ENCODE assay signal across 13 mouse cellular contexts in genomic region chr1:127531723-127532122, GRCm38 (mm10).
DNase-seq lines count a peak whose midpoint lies in the region; ATAC-seq and TF ChIP-seq lines count a peak whose summit lies in the region.
"Had no signal": no experiment of that assay in that cellular context is flagged by ENCODE, and none has a peak within 500 bp of the region (broad histone marks: within the 10 kb centered on the region; RNA-seq: fewer than 3 reads in every experiment).

No protein-coding gene starts in this region.

- H3K9ac ChIP-seq in kidney, embryonic 14.5 days (ENCODE audit: low read depth, low read length) = no peak overlapping the region
- H3K9ac ChIP-seq in forebrain, embryonic 12.5 days = no peak overlapping the region
- H3K9ac ChIP-seq in forebrain, postnatal 0 days = no peak overlapping the region
- no peak overlapping the region for H3K9ac ChIP-seq in midbrain, embryonic 12.5 days (replicated peaks)
- H3K9ac ChIP-seq: liver, embryonic 14.5 days had no signal

- H3K4me2 ChIP-seq in kidney, embryonic 14.5 days (replicated peaks; ENCODE audit: low read depth, low read length) = no peak overlapping the region
- H3K4me2 ChIP-seq in forebrain, embryonic 12.5 days = peak overlapping the region; percentile 10
- H3K4me2 ChIP-seq in forebrain, postnatal 0 days (ENCODE audit: low read depth) = 0 out of 2 replicates have a peak overlapping the region, but pooled peaks have one; percentile 10
- no peak overlapping the region; the same call in 1 of the 2 replicates for H3K4me2 ChIP-seq in midbrain, embryonic 12.5 days (replicated peaks)

- H3K9me3 ChIP-seq in kidney, embryonic 14.5 days (ENCODE audit: control insufficient read depth, low read length) = no peaks in the 10 kb centered on the region
- H3K9me3 ChIP-seq in forebrain, embryonic 12.5 days = no peaks in the 10 kb centered on the region
- no peaks in the 10 kb centered on the region for H3K9me3 ChIP-seq in forebrain, postnatal 0 days (ENCODE audit: low read length)
- no peaks in the 10 kb centered on the region for H3K9me3 ChIP-seq in midbrain, embryonic 12.5 days

- no peaks in the 10 kb centered on the region for H3K36me3 ChIP-seq in kidney, embryonic 14.5 days (ENCODE audit: control insufficient read depth, insufficient read depth, low read length)
- H3K36me3 ChIP-seq in forebrain, embryonic 12.5 days (replicated peaks) = no peaks in the 10 kb centered on the region
- no peaks in the 10 kb centered on the region for H3K36me3 ChIP-seq in forebrain, postnatal 0 days (ENCODE audit: insufficient read depth)
- no peaks in the 10 kb centered on the region for H3K36me3 ChIP-seq in midbrain, embryonic 12.5 days

- no peak for DNase-seq in kidney, postnatal 14 days
- DNase-seq in forebrain, postnatal 0 days = no peak
- DNase-seq in right cerebral cortex, postnatal 4 days = no peak
- DNase-seq in urinary bladder, postnatal 10 days (ENCODE audit: low spot score) = no peak
- DNase-seq in adrenal gland, adult (ENCODE audit: inconsistent age in 2 of 2, low spot score in 1 of 2) = no peak
- DNase-seq: B cell, adult 2 months; right cerebral cortex, postnatal 25 days; thymus, adult 18-20 months had no signal

- WGBS in kidney, embryonic 14.5 days = 57% methylated on average over 5 of the region's 5 CpGs
- 61% methylated on average over 5 of the region's 5 CpGs for WGBS in forebrain, embryonic 12.5 days
- 50% methylated on average over 5 of the region's 5 CpGs for WGBS in forebrain, postnatal 0 days
- WGBS in midbrain, embryonic 12.5 days = 78% methylated on average over 5 of the region's 5 CpGs

- no peak overlapping the region for H3K27ac ChIP-seq in kidney, embryonic 14.5 days (ENCODE audit: low read depth, low read length)
- peak overlapping the region; percentile 84 for H3K27ac ChIP-seq in forebrain, embryonic 12.5 days
- H3K27ac ChIP-seq in forebrain, postnatal 0 days (ENCODE audit: low read depth, low read length) = no peak overlapping the region
- H3K27ac ChIP-seq in midbrain, embryonic 12.5 days (replicated peaks) = peak overlapping the region; percentile 76
- H3K27ac ChIP-seq: liver, embryonic 14.5 days had no signal

- H3K4me1 ChIP-seq in kidney, embryonic 14.5 days (ENCODE audit: control insufficient read depth, insufficient read depth, low read length) = peaks cover 18% of the 10 kb centered on the region; the same call in 1 of the 2 replicates
- H3K4me1 ChIP-seq in forebrain, embryonic 12.5 days = peaks cover 41% of the 10 kb centered on the region
- 0 out of 2 replicates have a peak, but pooled peaks cover 15% of the 10 kb centered on the region for H3K4me1 ChIP-seq in forebrain, postnatal 0 days (ENCODE audit: insufficient read depth)
- H3K4me1 ChIP-seq in midbrain, embryonic 12.5 days = peaks cover 25% of the 10 kb centered on the region

- no peak for TF ChIP-seq CTCF in forebrain, postnatal 0 days (IDR thresholded peaks at IDR 0.05; ENCODE audit: low read depth)

- H3K27me3 ChIP-seq in kidney, embryonic 14.5 days (ENCODE audit: control insufficient read depth, insufficient read depth, low read length) = peaks cover 5% of the 10 kb centered on the region
- peaks cover 75% of the 10 kb centered on the region for H3K27me3 ChIP-seq in forebrain, embryonic 12.5 days
- H3K27me3 ChIP-seq in forebrain, postnatal 0 days (ENCODE audit: insufficient read depth, low read length) = peaks cover 11% of the 10 kb centered on the region
- H3K27me3 ChIP-seq in midbrain, embryonic 12.5 days = peaks cover 4% of the 10 kb centered on the region

- ATAC-seq in kidney, embryonic 14.5 days (ENCODE audit: low FRiP score, low TSS enrichment) = peak; percentile 21; the same call in 1 of the 2 replicates
- ATAC-seq in forebrain, embryonic 12.5 days (ENCODE audit: low FRiP score) = peak; percentile 22
- no peak for ATAC-seq in forebrain, postnatal 0 days
- ATAC-seq in midbrain, embryonic 12.5 days (ENCODE audit: low FRiP score, low read depth) = peak; percentile 28
- ATAC-seq: lung, postnatal 0 days had no signal

- H3K4me3 ChIP-seq in kidney, embryonic 14.5 days (ENCODE audit: low read length) = no peak overlapping the region
- H3K4me3 ChIP-seq in forebrain, embryonic 12.5 days (replicated peaks) = no peak overlapping the region
- no peak overlapping the region for H3K4me3 ChIP-seq in forebrain, postnatal 0 days (ENCODE audit: low read depth, low read length)
- H3K4me3 ChIP-seq in midbrain, embryonic 12.5 days = no peak overlapping the region

Comparison
In these comparisons a context has a peak if more than half of its experiments do, and no peak if none do; other contexts are left out.
1. H3K27ac ChIP-seq: peak in forebrain, embryonic 12.5 days (single experiment) and midbrain, embryonic 12.5 days (single experiment); none in kidney, embryonic 14.5 days (single experiment) and forebrain, postnatal 0 days (single experiment).
2. H3K4me2 ChIP-seq: peak in forebrain, embryonic 12.5 days (single experiment) and forebrain, postnatal 0 days (single experiment); none in kidney, embryonic 14.5 days (single experiment) and midbrain, embryonic 12.5 days (single experiment).